Mouse (Mus musculus) lung, adult 10 weeks (tissue): ENCODE data around the gene Ceacam16. TPM values are rescaled to one million over a fixed set of nuclear protein-coding genes. Genes with fewer than 3 reads are reported as not detected.

Experiments
- polyA plus RNA-seq: library from polyadenylated mRNA; stranded (reverse); fragments of 350-450 nt; fragmentation: Illumina TruSeq; extraction: RNeasy Lipid Tissue Mini Kit (QIAGEN cat#74804); gene quantifications from one replicate; pipeline ENCODE4 v1.2.3, GENCODE M21; 2014; ENCODE audit warnings: low read depth, low replicate concordance; ENCODE audit not compliant: insufficient read depth

Ceacam16 gene
- polyA plus RNA-seq: 0.27 TPM

GRCm38 (mm10) chr7:19861199-19861598 lies at the start of gene Ceacam16:
TSS of gene Ceacam16 (minus strand) at chr7:19861299.

GRCm38 (mm10) chr7:19887849-19888248 lies 26.8 kb upstream of the Ceacam16 start, which contains the start of gene Ceacam19:
TSS of gene Ceacam19 (minus strand) at chr7:19887965.

GRCm38 (mm10) chr7:19851858-19852570 lies 9.1 kb downstream of the Ceacam16 start, which contains the start of gene Gm19345:
TSS of gene Gm19345 (plus strand) at chr7:19852003.

GRCm38 (mm10) chr7:19822604-19823058 lies 38.5 kb downstream of the Ceacam16 start, which contains the start of gene Bcl3:
TSS of gene Bcl3 (minus strand) at chr7:19822770.

Other genes starting within 250 kb of the Ceacam16 start
- 13.0 TPM for gene Relb, start 231.9 kb downstream of the Ceacam16 start, polyA plus RNA-seq
- gene Clptm1, start 196.3 kb downstream of the Ceacam16 start, polyA plus RNA-seq: 45.0 TPM
- gene Apoc2, start 183.4 kb downstream of the Ceacam16 start, polyA plus RNA-seq: 10.3 TPM
- not detected for gene Gm44805, start 179.9 kb downstream of the Ceacam16 start, polyA plus RNA-seq
- gene Apoc4, start 179.8 kb downstream of the Ceacam16 start, polyA plus RNA-seq: not detected
- gene Apoc1, start 168.6 kb downstream of the Ceacam16 start, polyA plus RNA-seq: 122 TPM
- gene Apoe, start 162.1 kb downstream of the Ceacam16 start, polyA plus RNA-seq: 1,026 TPM
- 28.0 TPM for gene Tomm40, start 145.9 kb downstream of the Ceacam16 start, polyA plus RNA-seq
- 39.0 TPM for gene Nectin2, start 110.8 kb downstream of the Ceacam16 start, polyA plus RNA-seq
- 298 TPM for gene Bcam, start 90.3 kb downstream of the Ceacam16 start, polyA plus RNA-seq
- gene Cblc, start 64.5 kb downstream of the Ceacam16 start, polyA plus RNA-seq: 9.7 TPM
- gene Bcl3, start 38.5 kb downstream of the Ceacam16 start, polyA plus RNA-seq: 15.6 TPM
- not detected for gene Gm19345, start 9.3 kb downstream of the Ceacam16 start, polyA plus RNA-seq
- gene Ceacam19, start 26.7 kb upstream of the Ceacam16 start, polyA plus RNA-seq: 0.07 TPM
- gene Pvr, start 59.9 kb upstream of the Ceacam16 start, polyA plus RNA-seq: 17.0 TPM
- gene Igsf23, start 89.5 kb upstream of the Ceacam16 start, polyA plus RNA-seq: 1.2 TPM
- not detected for gene Ceacam20, start 104.1 kb upstream of the Ceacam16 start, polyA plus RNA-seq
- gene Nlrp9b, start 130.2 kb upstream of the Ceacam16 start, polyA plus RNA-seq: not detected
- gene Vmn1r91, start 238.4 kb upstream of the Ceacam16 start, polyA plus RNA-seq: not detected